Mouse (Mus musculus) 416B (cell line): ENCODE data around the gene Cemip2.
A peak's percentile ranks its signal among the peaks of the same experiment; 100 is the strongest.

Experiments used
- DNase-seq: peaks from one replicate; pipeline ENCODE4 v3.0.0; 2011; ENCODE audit warnings: low read depth

Gene Cemip2

DNA sequence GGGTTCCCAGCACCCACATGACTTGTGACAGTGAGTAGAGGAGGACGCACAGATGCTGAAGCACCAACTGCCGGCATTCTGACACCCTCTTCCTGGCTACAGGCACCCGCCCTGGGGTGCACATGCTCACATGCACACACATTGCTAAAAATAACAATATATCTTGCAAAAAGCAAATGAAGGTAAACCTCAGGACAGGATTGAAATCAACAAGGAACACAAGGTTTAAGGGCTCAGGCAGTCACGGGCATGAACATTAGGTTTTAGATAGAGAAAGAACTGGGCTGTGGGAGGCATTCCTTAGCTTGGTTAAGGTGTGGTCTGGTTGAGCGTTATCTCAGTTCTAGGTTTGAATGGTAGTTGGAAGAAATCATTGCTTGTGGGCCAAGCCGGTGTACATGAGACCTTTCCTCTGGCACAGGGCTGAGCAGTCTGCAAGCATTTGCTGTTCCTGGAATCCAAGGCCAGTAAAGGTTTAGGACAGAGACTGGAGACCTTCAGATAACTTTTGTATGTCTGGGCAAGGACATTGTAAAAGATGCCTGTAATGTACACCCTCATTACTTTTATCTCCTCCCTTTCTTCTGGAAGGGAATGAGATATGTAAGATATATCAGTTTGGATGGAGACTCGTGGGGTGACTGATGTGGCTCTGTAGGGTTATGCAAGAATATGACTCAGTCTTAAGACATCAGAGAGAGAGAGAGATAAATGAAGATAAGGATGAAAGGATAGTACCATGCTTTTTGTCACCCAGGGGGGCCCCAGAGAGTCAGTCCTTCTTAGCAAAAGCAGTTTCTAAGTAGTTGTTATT lies 87.3 kb downstream of the Cemip2 start:
- peak; percentile 93 for DNase-seq

DNA sequence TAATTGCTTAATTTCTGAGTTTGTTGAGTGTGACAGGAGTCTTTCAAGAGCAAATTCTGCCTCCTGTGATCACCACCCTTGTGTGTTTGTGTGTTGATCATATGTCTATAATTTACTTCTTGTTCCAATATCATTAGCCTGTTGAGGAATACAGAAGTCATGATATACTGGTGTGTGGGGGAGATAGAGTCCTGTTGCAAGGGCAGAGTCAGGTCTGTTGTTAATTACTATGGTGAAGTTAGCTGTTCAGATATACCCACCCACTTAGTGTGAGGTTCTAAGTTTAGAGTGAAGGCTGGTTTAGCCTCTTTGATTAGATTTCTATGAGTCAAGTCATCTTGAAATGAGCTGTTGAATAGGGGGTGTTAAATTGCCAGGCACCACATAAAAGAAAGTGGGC lies 88.0 kb downstream of the Cemip2 start:
- no peak for DNase-seq

DNA sequence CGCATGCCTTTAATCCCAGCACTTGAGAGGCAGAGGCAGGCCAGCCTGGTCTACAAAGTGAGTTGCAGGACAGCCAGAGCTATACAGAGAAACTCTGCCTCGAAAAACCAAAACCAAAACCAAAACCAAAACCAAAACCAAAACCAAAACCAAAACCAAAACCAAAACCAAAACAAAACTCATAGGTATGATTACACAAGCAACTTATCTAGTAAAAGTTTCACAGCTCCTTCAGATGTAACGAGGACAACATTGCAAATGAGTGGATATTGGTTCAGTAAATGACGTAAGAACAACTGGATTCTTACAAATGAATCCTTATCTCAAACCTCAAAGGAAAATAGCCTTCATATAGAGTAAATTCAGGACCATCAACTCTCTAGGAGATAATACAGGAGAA lies 88.6 kb downstream of the Cemip2 start:
- DNase-seq = peak; percentile 29

DNA sequence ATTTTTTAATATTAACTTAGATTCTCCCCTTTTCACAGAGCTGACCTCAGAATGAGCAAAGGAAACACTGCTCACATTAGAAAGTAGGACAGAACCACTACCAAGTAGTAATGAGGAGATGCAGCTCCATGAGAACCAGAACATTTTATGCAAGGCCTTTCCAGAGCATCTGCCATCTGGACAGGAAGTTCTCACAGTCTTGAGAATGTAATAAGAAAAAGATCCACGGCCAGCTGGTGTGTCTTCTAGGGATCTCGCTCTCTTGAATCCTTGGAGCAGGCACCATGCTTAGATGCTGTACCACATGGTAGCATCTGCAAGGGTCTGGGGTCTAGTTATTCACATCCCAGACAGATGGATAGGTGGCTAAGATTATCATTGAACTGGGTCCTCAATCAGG lies 90.3 kb downstream of the Cemip2 start:
- no peak for DNase-seq

DNA sequence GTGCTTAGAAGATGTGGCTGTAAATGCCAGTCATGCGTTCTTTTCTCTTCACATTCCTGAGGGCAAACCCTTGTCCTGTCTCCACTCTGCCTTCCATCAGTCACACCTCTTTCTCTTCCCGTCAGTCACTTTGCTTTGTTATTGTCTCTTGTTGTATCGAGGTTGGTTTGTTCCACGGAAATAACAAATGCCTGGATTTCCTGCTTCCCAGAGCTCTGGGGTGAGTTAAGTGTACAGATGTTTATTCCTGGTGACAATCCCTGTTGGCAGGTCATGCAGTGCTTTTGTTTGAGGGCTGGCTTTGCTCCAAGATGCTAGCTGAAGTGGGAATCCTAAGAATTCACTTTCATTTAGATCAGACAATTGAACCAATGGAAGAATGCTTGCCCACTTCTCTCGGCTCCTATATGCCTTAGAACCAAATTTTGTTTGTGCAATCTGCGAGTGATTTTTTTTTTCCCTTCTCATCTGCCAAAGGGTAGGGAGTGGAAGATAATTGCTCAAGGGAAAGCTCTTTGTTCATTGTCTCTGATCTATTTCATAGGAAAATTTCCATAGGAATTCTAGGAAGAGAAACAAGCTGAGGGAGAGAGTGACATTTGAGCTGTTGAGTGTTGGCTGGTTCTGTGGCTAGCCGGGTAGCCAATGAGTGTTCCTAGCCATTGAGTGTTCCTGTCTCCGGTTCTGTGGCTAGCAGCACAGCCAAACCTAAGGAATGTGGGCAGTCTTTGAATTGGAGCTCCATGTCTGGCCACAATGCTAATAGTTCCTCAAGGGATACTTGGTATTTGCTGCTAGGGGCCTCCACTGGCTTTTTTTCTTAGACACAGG lies 104.2 kb downstream of the Cemip2 start:
- DNase-seq = no peak

DNA sequence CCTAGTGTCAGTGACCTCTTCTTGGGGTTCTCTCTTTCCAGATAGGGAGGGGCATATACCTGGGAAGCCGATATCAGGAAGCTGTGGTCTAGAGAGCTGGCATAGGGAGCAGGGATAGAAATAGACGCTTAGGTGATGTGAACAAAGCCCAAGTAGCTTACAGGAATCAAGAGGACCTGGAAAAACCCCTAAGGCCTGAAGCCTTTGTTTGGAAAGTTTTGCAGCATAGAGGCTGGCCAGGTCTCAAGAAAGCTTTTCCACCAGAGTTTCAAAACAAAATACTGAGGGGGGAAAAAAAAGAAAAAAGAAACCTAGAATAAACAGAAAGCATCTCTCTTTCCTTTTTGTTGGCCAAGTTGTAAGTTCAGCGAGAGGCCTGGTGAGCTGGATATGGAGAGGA lies 104.9 kb downstream of the Cemip2 start:
- DNase-seq = no peak

DNA sequence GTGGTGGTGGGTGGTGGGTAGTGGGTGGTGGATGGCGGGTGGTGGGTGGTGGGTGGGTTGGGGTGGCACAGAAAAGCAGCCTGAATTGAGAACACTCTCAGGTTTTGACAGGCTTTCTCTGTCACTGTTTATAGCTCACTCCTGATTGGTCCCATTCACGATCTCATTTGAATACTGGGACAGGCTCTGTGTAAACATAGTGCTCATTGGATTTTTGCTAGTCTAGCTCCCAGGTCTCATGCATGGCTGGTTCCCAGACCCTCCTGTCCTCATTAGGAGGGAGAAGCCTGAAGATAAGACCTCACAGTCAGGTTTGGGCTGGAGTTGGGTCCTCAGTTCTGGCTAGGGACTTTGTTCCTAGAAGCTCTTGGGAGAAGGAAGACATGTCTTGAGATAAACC lies 105.8 kb downstream of the Cemip2 start:
- no peak for DNase-seq

DNA sequence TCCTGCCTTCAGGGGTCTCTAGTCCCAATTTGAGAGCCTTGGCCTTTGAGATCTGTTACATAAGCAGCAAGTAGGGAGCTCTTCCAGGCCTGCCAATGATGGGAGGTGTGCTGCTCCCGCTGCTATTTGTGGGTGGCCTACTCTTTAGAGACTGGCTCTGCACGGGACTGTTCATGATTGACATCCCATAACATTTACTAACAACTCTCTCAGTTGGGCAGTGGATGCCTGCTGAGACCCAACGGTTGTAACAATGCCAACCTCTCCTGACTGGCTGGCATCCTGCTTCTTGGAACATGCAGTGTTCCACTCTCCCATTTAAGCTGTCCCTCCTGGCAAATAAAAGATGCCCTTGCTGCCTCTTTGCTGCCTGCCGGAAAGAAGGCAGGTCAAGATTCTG lies 106.2 kb downstream of the Cemip2 start:
- DNase-seq = no peak

DNA sequence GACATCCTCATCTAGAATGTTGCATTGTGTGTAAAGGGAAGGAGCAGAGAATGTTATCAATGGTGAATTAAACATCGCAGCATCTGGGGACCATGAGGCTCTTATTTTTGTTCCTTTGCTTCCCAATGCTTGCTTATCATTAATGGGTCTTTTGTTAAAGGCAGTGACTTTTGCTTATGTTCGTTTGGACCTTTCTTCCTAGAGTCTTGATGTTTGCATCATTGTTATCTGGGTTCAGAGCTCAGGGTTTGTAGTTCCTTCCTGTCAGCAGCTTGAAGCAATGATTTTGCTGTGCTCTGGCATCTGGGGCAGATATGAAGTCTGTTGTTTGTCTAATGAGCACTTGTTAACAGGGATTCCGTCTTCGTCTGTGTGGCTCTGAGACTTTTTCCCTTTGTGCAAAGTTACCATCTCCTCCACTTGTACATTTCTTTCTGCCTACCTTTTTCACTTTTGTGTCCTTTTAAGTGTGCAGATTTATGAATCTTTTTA lies 108.1 kb downstream of the Cemip2 start:
- peak; percentile 49 for DNase-seq

DNA sequence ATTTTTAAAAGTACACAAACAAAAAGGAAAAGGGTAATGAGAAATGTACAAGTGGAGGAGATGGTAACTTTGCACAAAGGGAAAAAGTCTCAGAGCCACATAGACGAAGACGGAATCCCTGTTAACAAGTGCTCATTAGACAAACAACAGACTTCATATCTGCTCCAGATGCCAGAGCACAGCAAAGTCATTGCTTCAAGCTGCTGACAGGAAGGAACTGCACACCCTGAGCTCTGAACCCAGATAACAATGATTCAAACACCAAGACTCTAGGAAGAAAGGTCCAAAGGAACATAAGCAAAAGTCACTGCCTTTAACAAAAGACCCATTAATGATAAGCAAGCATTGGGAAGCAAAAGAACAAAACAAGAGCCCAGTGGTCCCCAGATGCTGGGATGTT lies 112.6 kb downstream of the Cemip2 start:
- peak; percentile 78 for DNase-seq

DNA sequence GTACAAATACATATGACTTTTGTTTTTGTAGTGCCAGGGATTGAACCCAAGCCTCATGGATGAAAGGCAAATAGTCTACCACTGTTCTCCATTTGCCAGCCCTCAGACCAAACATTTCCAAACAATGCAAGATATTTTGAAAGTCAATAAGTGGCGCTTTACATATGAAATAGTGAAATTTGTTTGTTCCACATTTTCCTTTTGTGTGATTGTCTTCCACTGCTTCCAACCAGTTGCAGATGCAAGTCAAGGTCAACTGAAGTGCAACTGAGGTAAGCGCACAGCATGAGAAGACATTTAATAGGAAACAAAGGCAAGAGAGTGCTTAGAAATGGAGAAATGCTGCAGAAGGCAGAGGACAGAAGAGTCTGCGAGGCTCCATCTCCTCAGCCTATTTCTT lies 116.7 kb downstream of the Cemip2 start:
- DNase-seq = no peak

DNA sequence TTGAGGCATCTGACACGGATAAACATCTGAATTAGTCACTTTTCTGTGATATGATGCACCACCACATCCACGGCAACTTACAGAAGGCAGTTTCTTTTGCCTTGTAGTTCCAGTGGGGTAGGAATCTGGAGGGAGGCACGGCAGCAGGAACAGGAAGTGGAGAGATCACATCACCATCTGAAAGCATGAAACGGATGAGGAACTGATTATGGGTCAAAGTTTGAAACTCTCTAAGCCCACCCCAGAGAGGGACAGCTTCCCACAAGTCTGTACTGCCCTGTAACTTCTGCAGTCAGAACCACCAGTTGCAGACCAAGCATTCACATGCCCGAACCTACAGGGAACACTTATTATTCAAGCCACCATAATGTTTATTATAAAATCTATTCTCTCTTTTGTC lies 117.4 kb downstream of the Cemip2 start:
- DNase-seq = peak; percentile 64

DNA sequence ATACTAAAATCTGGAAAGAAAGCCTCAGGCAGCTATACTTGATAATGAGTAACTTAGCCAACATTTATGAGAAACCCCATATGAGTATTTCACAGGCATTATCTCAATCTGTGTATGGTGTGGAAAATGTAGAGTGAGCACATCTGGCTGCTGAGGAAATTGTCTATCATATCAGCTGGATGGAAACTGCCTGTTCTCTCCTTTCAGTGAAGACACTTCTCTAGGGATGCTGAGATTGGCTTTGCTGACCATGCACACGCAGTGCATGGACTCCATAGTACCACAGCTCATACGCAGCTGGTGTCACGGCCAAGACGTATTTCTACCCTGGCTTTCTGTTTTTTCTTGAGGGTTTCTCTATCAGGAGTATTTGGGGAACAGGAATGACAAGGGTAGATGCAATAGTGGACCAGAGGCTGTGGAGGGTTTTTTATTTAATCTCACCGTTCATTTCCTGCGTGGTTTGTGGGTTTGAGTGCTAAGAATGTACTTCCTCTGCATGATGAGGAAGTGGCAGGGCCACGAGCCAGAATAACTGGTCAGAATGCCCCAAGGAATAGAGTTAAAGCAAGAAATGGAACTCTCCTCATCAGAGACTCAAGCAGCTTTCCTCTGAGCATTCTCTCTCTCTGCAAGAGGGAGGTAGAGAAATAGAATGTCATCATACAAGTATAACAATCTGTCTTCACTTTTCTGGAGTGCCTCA lies 119.1 kb downstream of the Cemip2 start:
- peak; percentile 97 for DNase-seq

DNA sequence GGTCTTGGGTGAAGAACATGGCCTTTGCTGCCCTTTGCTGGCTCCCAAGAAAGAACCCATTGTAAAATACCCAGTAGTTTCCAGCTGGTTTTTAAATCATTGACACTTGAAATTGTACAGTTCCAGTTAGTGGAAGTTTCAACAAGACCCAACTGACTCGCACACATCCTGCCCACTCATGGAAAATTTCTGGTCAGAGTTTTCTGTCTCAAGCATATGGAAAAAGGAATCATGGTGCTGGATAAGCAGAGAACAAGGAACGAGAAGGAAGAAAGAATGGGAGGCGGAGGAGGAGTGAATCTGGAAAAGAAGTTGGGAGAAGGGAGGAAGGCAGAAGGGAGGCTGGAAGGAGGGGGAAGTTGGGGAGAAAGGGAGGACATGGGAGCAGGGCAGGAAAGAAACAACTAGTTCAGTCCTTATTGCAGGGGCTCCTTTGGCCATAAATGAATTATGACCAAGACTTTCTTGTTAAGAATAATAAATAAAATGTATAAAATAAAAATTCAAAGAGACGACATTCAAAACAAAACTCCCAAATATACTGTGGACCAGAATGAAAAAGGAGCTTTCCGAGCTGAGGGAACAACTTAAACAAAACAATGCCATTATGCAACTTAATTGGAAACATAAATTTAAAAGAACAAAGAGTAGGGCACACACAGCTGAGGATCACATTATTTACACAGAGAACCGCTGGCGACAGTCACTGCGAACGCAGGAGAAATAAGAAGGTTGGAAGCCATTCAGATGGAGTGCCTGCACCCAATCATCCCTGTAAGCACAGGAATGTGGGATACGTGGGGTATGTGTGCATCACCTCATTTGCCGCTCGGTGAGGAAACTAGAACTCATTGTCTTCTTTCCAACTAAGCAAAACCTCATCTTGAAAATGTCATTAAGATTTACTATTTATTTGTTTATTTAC lies 120.1 kb downstream of the Cemip2 start:
- no peak for DNase-seq
